Comparison of ENCODE assay signal across 8 mouse cellular contexts in genomic region chr11:115859143-115859945, GRCm38 (mm10). TPM values are rescaled to one million over a fixed set of nuclear protein-coding genes. Genes with fewer than 3 reads are reported as not detected.
DNase-seq lines count a peak whose midpoint lies in the region; ATAC-seq and TF ChIP-seq lines count a peak whose summit lies in the region.

No protein-coding gene starts in this region.

- no peak overlapping the region for H3K27ac ChIP-seq in heart, embryonic 14.5 days (replicated peaks in 1 of 2; ENCODE audit: control insufficient read depth in 1 of 2, insufficient read depth in 1 of 2, low read depth in 2 of 2, low read length in 2 of 2)
- H3K27ac ChIP-seq in liver, embryonic 12.5 days, result no peak overlapping the region
- no peak overlapping the region for H3K27ac ChIP-seq in stomach, embryonic 14.5 days (ENCODE audit: low read length)

- H3ac ChIP-seq in C2C12 (ENCODE audit: control insufficient read depth, insufficient read length, low read depth), result no peak overlapping the region

- no peaks in the 10 kb centered on the region; a peak in 1 of 4 replicates for H3K4me1 ChIP-seq in heart, embryonic 14.5 days (ENCODE audit: control insufficient read depth in 2 of 2, insufficient read depth in 2 of 2, low read length in 2 of 2)
- peaks cover 14% of the 10 kb centered on the region for H3K4me1 ChIP-seq in liver, embryonic 12.5 days
- H3K4me1 ChIP-seq in stomach, embryonic 14.5 days (ENCODE audit: control insufficient read depth, insufficient read depth, low read length), result 0 out of 2 replicates have a peak, but pooled peaks cover 5% of the 10 kb centered on the region

- peaks cover 71% of the 10 kb centered on the region for H3K27me3 ChIP-seq in C2C12 (ENCODE audit: control insufficient read depth, insufficient read depth, insufficient read length)
- peaks cover 42% of the 10 kb centered on the region for H3K27me3 ChIP-seq in heart, embryonic 14.5 days (ENCODE audit: control insufficient read depth, insufficient read depth, low read length)
- peaks cover 84% of the 10 kb centered on the region for H3K27me3 ChIP-seq in liver, embryonic 12.5 days (replicated peaks)
- peaks cover 27% of the 10 kb centered on the region for H3K27me3 ChIP-seq in stomach, embryonic 14.5 days (ENCODE audit: control insufficient read depth, insufficient read depth, low read length)

- no peaks in the 10 kb centered on the region for H3K36me3 ChIP-seq in C2C12 (ENCODE audit: control insufficient read depth, insufficient read depth)
- H3K36me3 ChIP-seq in heart, embryonic 14.5 days (ENCODE audit: control insufficient read depth, insufficient read depth, low read length), result peaks cover 16% of the 10 kb centered on the region; the same call in 1 of the 2 replicates
- H3K36me3 ChIP-seq in liver, embryonic 12.5 days, result peaks cover 17% of the 10 kb centered on the region
- H3K36me3 ChIP-seq in stomach, embryonic 14.5 days (ENCODE audit: control insufficient read depth, insufficient read depth, low read length), result peaks cover 4% of the 10 kb centered on the region; the same call in 1 of the 2 replicates

- 1% methylated on average over 71 of the region's 75 CpGs for WGBS in heart, embryonic 14.5 days
- 3% methylated on average over 74 of the region's 75 CpGs for WGBS in liver, embryonic 12.5 days (ENCODE audit: insufficient replicate concordance)
- 2% methylated on average over 64 of the region's 75 CpGs for WGBS in stomach, embryonic 14.5 days

- peak overlapping the region; percentile 78 for H3K4me2 ChIP-seq in heart, embryonic 14.5 days (ENCODE audit: low read length)
- H3K4me2 ChIP-seq in liver, embryonic 12.5 days, result peak overlapping the region; percentile 73
- H3K4me2 ChIP-seq in stomach, embryonic 14.5 days (replicated peaks; ENCODE audit: low read depth, low read length), result peak overlapping the region; percentile 69

- no peak overlapping the region for H3K4me3 ChIP-seq in C2C12 (ENCODE audit: insufficient read depth, poor library complexity, severe bottlenecking)
- H3K4me3 ChIP-seq in heart, embryonic 14.5 days (ENCODE audit: control insufficient read depth in 1 of 2, insufficient read depth in 1 of 2, low read depth in 1 of 2, low read length in 2 of 2), result peak overlapping the region; percentile 35 to 43
- peak overlapping the region; percentile 49 for H3K4me3 ChIP-seq in liver, embryonic 12.5 days
- peak overlapping the region; percentile 39 for H3K4me3 ChIP-seq in stomach, embryonic 14.5 days (ENCODE audit: low read depth, low read length)

- TF ChIP-seq POLR2A in brain, embryonic 14.5 days (IDR thresholded peaks at IDR 0.05; ENCODE audit: borderline replicate concordance, extremely low read depth, insufficient read depth, insufficient read length, poor library complexity, severe bottlenecking), result no peak

- H3K9me3 ChIP-seq in heart, embryonic 14.5 days (ENCODE audit: control insufficient read depth, low read length), result no peaks in the 10 kb centered on the region
- H3K9me3 ChIP-seq in liver, embryonic 12.5 days (replicated peaks), result 0 out of 2 replicates have a peak, but pooled peaks cover 7% of the 10 kb centered on the region
- no peaks in the 10 kb centered on the region for H3K9me3 ChIP-seq in stomach, embryonic 14.5 days (ENCODE audit: control insufficient read depth, low read depth, low read length)

- DNase-seq in brain, embryonic 14.5 days (ENCODE audit: low read depth), result peak; percentile 86
- DNase-seq in kidney, postnatal 10 days, result peak; percentile 95
- peak; percentile 78 to 88 for DNase-seq in natural killer cell, adult 2 months (ENCODE audit: low spot score in 2 of 2)

- peak overlapping the region; percentile 65 for H3K9ac ChIP-seq in heart, embryonic 14.5 days (ENCODE audit: low read length)
- H3K9ac ChIP-seq in liver, embryonic 12.5 days, result peak overlapping the region; percentile 27; the same call in 1 of the 2 replicates
- H3K9ac ChIP-seq in stomach, embryonic 14.5 days (replicated peaks; ENCODE audit: low read depth, low read length), result peak overlapping the region; percentile 42; the same call in 1 of the 2 replicates

- no peaks in the 10 kb centered on the region for H3K79me2 ChIP-seq in C2C12 (ENCODE audit: control insufficient read depth, insufficient read depth)

- no peaks in the 10 kb centered on the region for H3K79me3 ChIP-seq in C2C12 (ENCODE audit: low read depth)

- peak; percentile 99 for TF ChIP-seq CTCF in C2C12 (IDR thresholded peaks at IDR 0.05; ENCODE audit: control insufficient read depth, insufficient read depth, insufficient read length)
- TF ChIP-seq CTCF in brain, embryonic 14.5 days (IDR thresholded peaks at IDR 0.05; ENCODE audit: borderline replicate concordance, extremely low read depth, insufficient read depth, insufficient read length), result peak; percentile 73

- ATAC-seq in erythroid progenitor cell, adult 5-6 weeks (replicated peaks; ENCODE audit: low FRiP score, poor library complexity, severe bottlenecking), result peak; percentile 39; the same call in 1 of the 2 replicates
- ATAC-seq in heart, embryonic 14.5 days (ENCODE audit: insufficient number of reproducible peaks, insufficient read depth, low FRiP score, low read depth), result peak; percentile 82
- peak; percentile 80 for ATAC-seq in liver, embryonic 12.5 days
- peak; percentile 83 for ATAC-seq in stomach, embryonic 14.5 days (ENCODE audit: insufficient number of reproducible peaks, insufficient read depth, low FRiP score, low read depth)

TF ChIP-seq in C2C12, 6 proteins besides CTCF, POLR2A, EP300 and RAD21:
- no peak for TF ChIP-seq CEBPB (IDR thresholded peaks at IDR 0.05; ENCODE audit: low read depth)
- TF ChIP-seq MAX (IDR thresholded peaks at IDR 0.05), result peak; percentile 33
- no peak for TF ChIP-seq MYOD1 (IDR thresholded peaks at IDR 0.05; ENCODE audit: control insufficient read depth, insufficient read length, low read depth)
- no peak for TF ChIP-seq USF1 (IDR thresholded peaks at IDR 0.05; ENCODE audit: low read depth)
- TF ChIP-seq MYOG (IDR thresholded peaks at IDR 0.05; ENCODE audit: control insufficient read depth, extremely low read depth, insufficient read length), result no peak
- no peak for TF ChIP-seq FOSL1 (IDR thresholded peaks at IDR 0.05; ENCODE audit: insufficient read depth, low read length, poor library complexity, severe bottlenecking)
TF ChIP-seq in C2C12: peak in this region for 1.

RNA-seq across cellular contexts. Expression of gene Myo15b, which starts 1.1 kb away (rescaled TPM):
- not detected for polyA plus RNA-seq in C2C12 (2012; fragmentation: generic; extraction: Trizol)
- polyA plus RNA-seq in brain, embryonic 14.5 days (2012; rRNA removed), result 0.14 and 0.23 TPM in 2 replicates
- not detected in 2 replicates for total RNA-seq in erythroid progenitor cell, adult 5-6 weeks (2015; ENCODE audit: low replicate concordance)
- total RNA-seq in erythroid progenitor cell, adult 5-6 weeks (2017; ENCODE audit: low replicate concordance), result not detected in 2 replicates
- 0.09 and 0.22 TPM in 2 replicates for polyA plus RNA-seq in heart, embryonic 14.5 days (2014; fragmentation: Nextera tagmentation; extraction: Ambion mirVana)
- 0.38 and 0.83 TPM in 2 replicates for polyA plus RNA-seq in liver, embryonic 12.5 days (2016; fragmentation: Nextera tagmentation; extraction: Ambion mirVana)
- polyA plus RNA-seq in stomach, embryonic 14.5 days (2014; fragmentation: Nextera tagmentation; extraction: Ambion mirVana), result 3.1 and 5.9 TPM in 2 replicates

RNA-seq across cellular contexts. Expression of gene Llgl2, which starts 35.5 kb away (rescaled TPM):
- 0.51 TPM for polyA plus RNA-seq in C2C12 (2012; fragmentation: generic; extraction: Trizol)
- polyA plus RNA-seq in brain, embryonic 14.5 days (2012; rRNA removed), result 1.5 and 2.5 TPM in 2 replicates
- 1.7 TPM in 1 of 2 replicates, not detected in the other for total RNA-seq in erythroid progenitor cell, adult 5-6 weeks (2015; ENCODE audit: low replicate concordance)
- total RNA-seq in erythroid progenitor cell, adult 5-6 weeks (2017; ENCODE audit: low replicate concordance), result 0.26 and 1.8 TPM in 2 replicates
- 14.5 and 15.5 TPM in 2 replicates for polyA plus RNA-seq in heart, embryonic 14.5 days (2014; fragmentation: Nextera tagmentation; extraction: Ambion mirVana)
- 13.4 and 14.3 TPM in 2 replicates for polyA plus RNA-seq in liver, embryonic 12.5 days (2016; fragmentation: Nextera tagmentation; extraction: Ambion mirVana)
- 37.6 and 41.1 TPM in 2 replicates for polyA plus RNA-seq in stomach, embryonic 14.5 days (2014; fragmentation: Nextera tagmentation; extraction: Ambion mirVana)

RNA-seq across cellular contexts. Expression of gene Smim5, which starts 40.4 kb away (rescaled TPM):
- 0.53 TPM for polyA plus RNA-seq in C2C12 (2012; fragmentation: generic; extraction: Trizol)
- 0.64 and 1.2 TPM in 2 replicates for polyA plus RNA-seq in brain, embryonic 14.5 days (2012; rRNA removed)
- 37.7 and 44.7 TPM in 2 replicates for total RNA-seq in erythroid progenitor cell, adult 5-6 weeks (2015; ENCODE audit: low replicate concordance)
- 27.1 and 64.4 TPM in 2 replicates for total RNA-seq in erythroid progenitor cell, adult 5-6 weeks (2017; ENCODE audit: low replicate concordance)
- 48.5 and 51.5 TPM in 2 replicates for polyA plus RNA-seq in heart, embryonic 14.5 days (2014; fragmentation: Nextera tagmentation; extraction: Ambion mirVana)
- 47.5 and 48.9 TPM in 2 replicates for polyA plus RNA-seq in liver, embryonic 12.5 days (2016; fragmentation: Nextera tagmentation; extraction: Ambion mirVana)
- polyA plus RNA-seq in stomach, embryonic 14.5 days (2014; fragmentation: Nextera tagmentation; extraction: Ambion mirVana), result 2.1 TPM in 2 replicates

RNA-seq across cellular contexts. Expression of gene Tsen54, which starts 44.8 kb away (rescaled TPM):
- 18.5 TPM for polyA plus RNA-seq in C2C12 (2012; fragmentation: generic; extraction: Trizol)
- 24.2 and 36.4 TPM in 2 replicates for polyA plus RNA-seq in brain, embryonic 14.5 days (2012; rRNA removed)
- 4.0 and 12.6 TPM in 2 replicates for total RNA-seq in erythroid progenitor cell, adult 5-6 weeks (2015; ENCODE audit: low replicate concordance)
- total RNA-seq in erythroid progenitor cell, adult 5-6 weeks (2017; ENCODE audit: low replicate concordance), result 3.6 and 4.3 TPM in 2 replicates
- 18.9 and 24.2 TPM in 2 replicates for polyA plus RNA-seq in heart, embryonic 14.5 days (2014; fragmentation: Nextera tagmentation; extraction: Ambion mirVana)
- polyA plus RNA-seq in liver, embryonic 12.5 days (2016; fragmentation: Nextera tagmentation; extraction: Ambion mirVana), result 23.5 and 25.6 TPM in 2 replicates
- polyA plus RNA-seq in stomach, embryonic 14.5 days (2014; fragmentation: Nextera tagmentation; extraction: Ambion mirVana), result 24.3 and 25.0 TPM in 2 replicates

RNA-seq across cellular contexts. Expression of gene Caskin2, which starts 45.9 kb away (rescaled TPM):
- 7.3 TPM for polyA plus RNA-seq in C2C12 (2012; fragmentation: generic; extraction: Trizol)
- 24.7 and 24.8 TPM in 2 replicates for polyA plus RNA-seq in brain, embryonic 14.5 days (2012; rRNA removed)
- total RNA-seq in erythroid progenitor cell, adult 5-6 weeks (2015; ENCODE audit: low replicate concordance), result 6.7 and 13.0 TPM in 2 replicates
- total RNA-seq in erythroid progenitor cell, adult 5-6 weeks (2017; ENCODE audit: low replicate concordance), result 5.6 and 6.0 TPM in 2 replicates
- 21.0 and 21.1 TPM in 2 replicates for polyA plus RNA-seq in heart, embryonic 14.5 days (2014; fragmentation: Nextera tagmentation; extraction: Ambion mirVana)
- 8.3 and 9.2 TPM in 2 replicates for polyA plus RNA-seq in liver, embryonic 12.5 days (2016; fragmentation: Nextera tagmentation; extraction: Ambion mirVana)
- 14.3 and 15.3 TPM in 2 replicates for polyA plus RNA-seq in stomach, embryonic 14.5 days (2014; fragmentation: Nextera tagmentation; extraction: Ambion mirVana)

Comparison
In these comparisons a context has a peak if more than half of its experiments do, and no peak if none do; other contexts are left out.
1. RNA of gene Smim5, which starts 40.4 kb away (polyA plus RNA-seq): 47.5 to 48.9 TPM in liver, embryonic 12.5 days and 48.5 to 51.5 TPM in heart, embryonic 14.5 days; 2.1 TPM in stomach, embryonic 14.5 days, 0.64 to 1.2 TPM in brain, embryonic 14.5 days and 0.53 TPM in C2C12 (single experiment); every median in the first group is over 10 times any median in the second.
2. Peak in every context shown above with its lines, with median percentiles within 50 percentile points of each other: DNase-seq, ATAC-seq, H3K4me2 ChIP-seq and H3K9ac ChIP-seq.